Mouse (Mus musculus): Measurements from ENCODE around the gene Foxp1. TPM values are rescaled to one million over a fixed set of nuclear protein-coding genes. Genes with fewer than 3 reads are reported as not detected.

The Foxp1 gene
- polyA plus RNA-seq, 1 experiment: 17.7 TPM

- TF ChIP-seq MYOG (IDR thresholded peaks at IDR 0.05; ENCODE audit: control insufficient read depth in 1 of 3, insufficient read depth in 1 of 3, insufficient read length in 2 of 3, low read depth in 2 of 3) (no peak), MAX (IDR thresholded peaks at IDR 0.05; ENCODE audit: low read depth) (no peak), TCF3 (IDR thresholded peaks at IDR 0.05; ENCODE audit: insufficient read length, low read depth) (no peak), MYOD1 (IDR thresholded peaks at IDR 0.05; ENCODE audit: control insufficient read depth in 1 of 3, insufficient read length in 2 of 3, low read depth in 2 of 3) (no peak), SRF (IDR thresholded peaks at IDR 0.05; ENCODE audit: control insufficient read depth, insufficient read length, low read depth) (no peak), POLR2AphosphoS2 (IDR thresholded peaks at IDR 0.05; ENCODE audit: insufficient read length, low read depth) (no peak), USF1 (IDR thresholded peaks at IDR 0.05; ENCODE audit: low read depth) (no peak), CEBPB (IDR thresholded peaks at IDR 0.05; ENCODE audit: insufficient read depth, poor library complexity, severe bottlenecking) (no peak), POLR2A (IDR thresholded peaks at IDR 0.05; ENCODE audit: insufficient read length, low read depth) (no peak), TCF12 (IDR thresholded peaks at IDR 0.05; ENCODE audit: insufficient read depth, poor library complexity, severe bottlenecking) (no peak), E2F4 (IDR thresholded peaks at IDR 0.05; ENCODE audit: insufficient read depth) (no peak), REST (IDR thresholded peaks at IDR 0.05; ENCODE audit: insufficient read depth, insufficient read length) (no peak)
- H3K36me3 ChIP-seq (ENCODE audit: control insufficient read depth, insufficient read depth): peaks cover 3% of the 10 kb centered on the region
- no peak overlapping the region for H3K4me2 ChIP-seq (ENCODE audit: low read depth)
- H3ac ChIP-seq (ENCODE audit: control insufficient read depth, insufficient read length): no peak overlapping the region
- H3K27me3 ChIP-seq (ENCODE audit: control insufficient read depth, insufficient read depth, insufficient read length): no peaks in the 10 kb centered on the region
- no peaks in the 10 kb centered on the region for H3K79me2 ChIP-seq (ENCODE audit: control insufficient read depth, insufficient read depth)
- H3K4me3 ChIP-seq: no peak overlapping the region
Observed at GRCm38 (mm10) chr6:99274222-99274621, 248.3 kb downstream of the Foxp1 start.

GRCm38 (mm10) chr6:99273177-99273576 is 249.3 kb downstream of the Foxp1 start:
- Histone ChIP-seq H3K4me2 (ENCODE audit: low read depth) (no peak overlapping the region), H3K36me3 (ENCODE audit: control insufficient read depth, insufficient read depth) (peaks cover 3% of the 10 kb centered on the region), H3K4me3 (no peak overlapping the region), H3K27me3 (ENCODE audit: control insufficient read depth, insufficient read depth, insufficient read length) (no peaks in the 10 kb centered on the region), H3ac (ENCODE audit: control insufficient read depth, insufficient read length) (no peak overlapping the region), H3K79me2 (ENCODE audit: control insufficient read depth, insufficient read depth) (no peaks in the 10 kb centered on the region)
- no peak for TF ChIP-seq TCF3 (IDR thresholded peaks at IDR 0.05; ENCODE audit: insufficient read length, low read depth)
- no peak for TF ChIP-seq MYOD1 (IDR thresholded peaks at IDR 0.05; ENCODE audit: control insufficient read depth in 1 of 3, insufficient read length in 2 of 3, low read depth in 2 of 3)
- TF ChIP-seq TCF12 (IDR thresholded peaks at IDR 0.05; ENCODE audit: insufficient read depth, poor library complexity, severe bottlenecking): no peak
- no peak for TF ChIP-seq POLR2AphosphoS2 (IDR thresholded peaks at IDR 0.05; ENCODE audit: insufficient read length, low read depth)
- TF ChIP-seq E2F4 (IDR thresholded peaks at IDR 0.05; ENCODE audit: insufficient read depth): no peak
- no peak for TF ChIP-seq CEBPB (IDR thresholded peaks at IDR 0.05; ENCODE audit: insufficient read depth, poor library complexity, severe bottlenecking)
- no peak for TF ChIP-seq MAX (IDR thresholded peaks at IDR 0.05; ENCODE audit: low read depth)
- no peak for TF ChIP-seq SRF (IDR thresholded peaks at IDR 0.05; ENCODE audit: control insufficient read depth, insufficient read length, low read depth)
- TF ChIP-seq MYOG (IDR thresholded peaks at IDR 0.05; ENCODE audit: control insufficient read depth in 1 of 3, insufficient read depth in 1 of 3, insufficient read length in 2 of 3, low read depth in 2 of 3): no peak
- TF ChIP-seq USF1 (IDR thresholded peaks at IDR 0.05; ENCODE audit: low read depth): no peak
- no peak for TF ChIP-seq POLR2A (IDR thresholded peaks at IDR 0.05; ENCODE audit: insufficient read length, low read depth)
- no peak for TF ChIP-seq REST (IDR thresholded peaks at IDR 0.05; ENCODE audit: insufficient read depth, insufficient read length)

- no peaks in the 10 kb centered on the region for H3K27me3 ChIP-seq (ENCODE audit: control insufficient read depth, insufficient read depth, insufficient read length)
- no peak overlapping the region for H3ac ChIP-seq (ENCODE audit: control insufficient read depth, insufficient read length)
- H3K4me3 ChIP-seq: no peak overlapping the region
- peaks cover 3% of the 10 kb centered on the region for H3K36me3 ChIP-seq (ENCODE audit: control insufficient read depth, insufficient read depth)
- no peak overlapping the region for H3K4me2 ChIP-seq (ENCODE audit: low read depth)
- TF ChIP-seq POLR2AphosphoS2 (IDR thresholded peaks at IDR 0.05; ENCODE audit: insufficient read length, low read depth): no peak
- TF ChIP-seq E2F4 (IDR thresholded peaks at IDR 0.05; ENCODE audit: insufficient read depth): no peak
- H3K79me2 ChIP-seq (ENCODE audit: control insufficient read depth, insufficient read depth): no peaks in the 10 kb centered on the region
Observed at GRCm38 (mm10) chr6:99272174-99272573, 250.3 kb downstream of the Foxp1 start.

- TF ChIP-seq MYOG (IDR thresholded peaks at IDR 0.05; ENCODE audit: control insufficient read depth in 1 of 3, insufficient read depth in 1 of 3, insufficient read length in 2 of 3, low read depth in 2 of 3): no peak
- no peak for TF ChIP-seq E2F4 (IDR thresholded peaks at IDR 0.05; ENCODE audit: insufficient read depth)
- TF ChIP-seq POLR2AphosphoS2 (IDR thresholded peaks at IDR 0.05; ENCODE audit: insufficient read length, low read depth): no peak
- TF ChIP-seq USF1 (IDR thresholded peaks at IDR 0.05; ENCODE audit: low read depth): no peak
- TF ChIP-seq CEBPB (IDR thresholded peaks at IDR 0.05; ENCODE audit: insufficient read depth, poor library complexity, severe bottlenecking): no peak
- no peak for TF ChIP-seq TCF12 (IDR thresholded peaks at IDR 0.05; ENCODE audit: insufficient read depth, poor library complexity, severe bottlenecking)
- no peak for TF ChIP-seq REST (IDR thresholded peaks at IDR 0.05; ENCODE audit: insufficient read depth, insufficient read length)
- no peak for TF ChIP-seq POLR2A (IDR thresholded peaks at IDR 0.05; ENCODE audit: insufficient read length, low read depth)
- TF ChIP-seq MAX (IDR thresholded peaks at IDR 0.05; ENCODE audit: low read depth): no peak
- TF ChIP-seq TCF3 (IDR thresholded peaks at IDR 0.05; ENCODE audit: insufficient read length, low read depth): no peak
- TF ChIP-seq MYOD1 (IDR thresholded peaks at IDR 0.05; ENCODE audit: control insufficient read depth in 1 of 3, insufficient read length in 2 of 3, low read depth in 2 of 3): no peak
- no peak for TF ChIP-seq SRF (IDR thresholded peaks at IDR 0.05; ENCODE audit: control insufficient read depth, insufficient read length, low read depth)
- Histone ChIP-seq H3K36me3 (ENCODE audit: control insufficient read depth, insufficient read depth) (peaks cover 3% of the 10 kb centered on the region), H3K79me2 (ENCODE audit: control insufficient read depth, insufficient read depth) (no peaks in the 10 kb centered on the region), H3K4me3 (no peak overlapping the region), H3ac (ENCODE audit: control insufficient read depth, insufficient read length) (no peak overlapping the region), H3K4me2 (ENCODE audit: low read depth) (no peak overlapping the region), H3K27me3 (ENCODE audit: control insufficient read depth, insufficient read depth, insufficient read length) (no peaks in the 10 kb centered on the region)
Observed at GRCm38 (mm10) chr6:99271741-99272140, 250.8 kb downstream of the Foxp1 start.

GRCm38 (mm10) chr6:99269921-99270320 is 252.6 kb downstream of the Foxp1 start:
- TF ChIP-seq REST (IDR thresholded peaks at IDR 0.05; ENCODE audit: insufficient read depth, insufficient read length) (no peak), TCF3 (IDR thresholded peaks at IDR 0.05; ENCODE audit: insufficient read length, low read depth) (no peak), SRF (IDR thresholded peaks at IDR 0.05; ENCODE audit: control insufficient read depth, insufficient read length, low read depth) (no peak), MYOD1 (IDR thresholded peaks at IDR 0.05; ENCODE audit: control insufficient read depth in 1 of 3, insufficient read length in 2 of 3, low read depth in 2 of 3) (no peak), POLR2AphosphoS2 (IDR thresholded peaks at IDR 0.05; ENCODE audit: insufficient read length, low read depth) (no peak), E2F4 (IDR thresholded peaks at IDR 0.05; ENCODE audit: insufficient read depth) (no peak), TCF12 (IDR thresholded peaks at IDR 0.05; ENCODE audit: insufficient read depth, poor library complexity, severe bottlenecking) (no peak), MAX (IDR thresholded peaks at IDR 0.05; ENCODE audit: low read depth) (no peak), CEBPB (IDR thresholded peaks at IDR 0.05; ENCODE audit: insufficient read depth, poor library complexity, severe bottlenecking) (no peak), USF1 (IDR thresholded peaks at IDR 0.05; ENCODE audit: low read depth) (no peak), MYOG (IDR thresholded peaks at IDR 0.05; ENCODE audit: control insufficient read depth in 1 of 3, insufficient read depth in 1 of 3, insufficient read length in 2 of 3, low read depth in 2 of 3) (no peak), POLR2A (IDR thresholded peaks at IDR 0.05; ENCODE audit: insufficient read length, low read depth) (no peak)
- no peaks in the 10 kb centered on the region for H3K79me2 ChIP-seq (ENCODE audit: control insufficient read depth, insufficient read depth)
- no peak overlapping the region for H3ac ChIP-seq (ENCODE audit: control insufficient read depth, insufficient read length)
- H3K27me3 ChIP-seq (ENCODE audit: control insufficient read depth, insufficient read depth, insufficient read length): no peaks in the 10 kb centered on the region
- peaks cover 3% of the 10 kb centered on the region for H3K36me3 ChIP-seq (ENCODE audit: control insufficient read depth, insufficient read depth)
- no peak overlapping the region for H3K4me3 ChIP-seq
- no peak overlapping the region for H3K4me2 ChIP-seq (ENCODE audit: low read depth)
